Mouse (Mus musculus): ENCODE data around the gene Ccdc87. TPM values are rescaled to one million over a fixed set of nuclear protein-coding genes. Genes with fewer than 3 reads are reported as not detected.

The Ccdc87 gene
- polyA plus RNA-seq, 1 experiment from 2014 or later = not detected

GRCm38 (mm10) chr19:4833977-4834376, 5.2 kb upstream of the Ccdc87 start:
- no peak for ATAC-seq
- no peak overlapping the region for H3K27ac ChIP-seq (ENCODE audit: low read depth)
- 89% methylated on average over 8 of the region's 8 CpGs for WGBS (ENCODE audit: insufficient replicate concordance)

GRCm38 (mm10) chr19:4836096-4836495, 3.1 kb upstream of the Ccdc87 start:
- no peaks in the 10 kb centered on the region for H3K9me3 ChIP-seq (ENCODE audit: low read length)
- peaks cover 8% of the 10 kb centered on the region; the same call in 1 of the 2 replicates for H3K36me3 ChIP-seq (replicated peaks; ENCODE audit: insufficient read depth, low read length)
- no peak overlapping the region for H3K4me3 ChIP-seq (ENCODE audit: low read depth, low read length)
- ATAC-seq = peak; percentile 40
- H3K9ac ChIP-seq (replicated peaks) = peak overlapping the region; percentile 33
- TF ChIP-seq CTCF (IDR thresholded peaks at IDR 0.05; ENCODE audit: low read depth) (no peak), EP300 (IDR thresholded peaks at IDR 0.05; ENCODE audit: low read depth) (peak; percentile 71; the same call in 1 of the 2 replicates)
- DNase-seq = no peak
- H3K4me2 ChIP-seq (ENCODE audit: low read depth, low read length) = peak overlapping the region; percentile 40
- H3K27ac ChIP-seq (ENCODE audit: low read depth) = peak overlapping the region; percentile 89
- peaks cover 28% of the 10 kb centered on the region for H3K4me1 ChIP-seq (ENCODE audit: insufficient read depth)
- WGBS (ENCODE audit: insufficient replicate concordance) = 56% methylated on average over 2 of the region's 2 CpGs
- peaks cover 11% of the 10 kb centered on the region for H3K27me3 ChIP-seq (ENCODE audit: insufficient read depth, low read length)

More at GRCm38 (mm10) chr19:4833977-4834376, 5.2 kb upstream of the Ccdc87 start:
- H3K9me3 ChIP-seq (ENCODE audit: low read length) = no peaks in the 10 kb centered on the region
- H3K36me3 ChIP-seq (replicated peaks; ENCODE audit: insufficient read depth, low read length) = peaks cover 17% of the 10 kb centered on the region; the same call in 1 of the 2 replicates
- H3K4me3 ChIP-seq (ENCODE audit: low read depth, low read length) = no peak overlapping the region
- no peak for DNase-seq
- H3K4me1 ChIP-seq (ENCODE audit: insufficient read depth) = peaks cover 20% of the 10 kb centered on the region
- H3K4me2 ChIP-seq (ENCODE audit: low read depth, low read length) = no peak overlapping the region
- no peaks in the 10 kb centered on the region for H3K27me3 ChIP-seq (ENCODE audit: insufficient read depth, low read length)
- TF ChIP-seq CTCF (IDR thresholded peaks at IDR 0.05; ENCODE audit: low read depth) (no peak), EP300 (IDR thresholded peaks at IDR 0.05; ENCODE audit: low read depth) (no peak)
- no peak overlapping the region for H3K9ac ChIP-seq (replicated peaks)

GRCm38 (mm10) chr19:4837049-4837448, 2.1 kb upstream of the Ccdc87 start:
- TF ChIP-seq EP300 (IDR thresholded peaks at IDR 0.05; ENCODE audit: low read depth) (no peak), CTCF (IDR thresholded peaks at IDR 0.05; ENCODE audit: low read depth) (no peak)
- DNase-seq = no peak
- 85% methylated on average over 6 of the region's 6 CpGs for WGBS (ENCODE audit: insufficient replicate concordance)
- H3K4me3 ChIP-seq (ENCODE audit: low read depth, low read length) = no peak overlapping the region
- peaks cover 17% of the 10 kb centered on the region for H3K27me3 ChIP-seq (ENCODE audit: insufficient read depth, low read length)
- no peaks in the 10 kb centered on the region for H3K9me3 ChIP-seq (ENCODE audit: low read length)
- peak overlapping the region; percentile 89 for H3K27ac ChIP-seq (ENCODE audit: low read depth)
- ATAC-seq = no peak
- H3K4me1 ChIP-seq (ENCODE audit: insufficient read depth) = peaks cover 28% of the 10 kb centered on the region
- no peak overlapping the region for H3K9ac ChIP-seq (replicated peaks)
- H3K36me3 ChIP-seq (replicated peaks; ENCODE audit: insufficient read depth, low read length) = peaks cover 8% of the 10 kb centered on the region; the same call in 1 of the 2 replicates
- H3K4me2 ChIP-seq (ENCODE audit: low read depth, low read length) = peak overlapping the region; percentile 100; the same call in 1 of the 2 replicates

GRCm38 (mm10) chr19:4838526-4839140, 533 bp upstream of the Ccdc87 start:
- H3K4me3 ChIP-seq (ENCODE audit: low read depth, low read length) = peak overlapping the region; percentile 73
- DNase-seq (no peak), ATAC-seq (peak; percentile 28)
- peaks cover 28% of the 10 kb centered on the region for H3K4me1 ChIP-seq (ENCODE audit: insufficient read depth)
- peaks cover 17% of the 10 kb centered on the region for H3K27me3 ChIP-seq (ENCODE audit: insufficient read depth, low read length)
- H3K27ac ChIP-seq (ENCODE audit: low read depth) = peak overlapping the region; percentile 89
- TF ChIP-seq CTCF (IDR thresholded peaks at IDR 0.05; ENCODE audit: low read depth) (no peak), EP300 (IDR thresholded peaks at IDR 0.05; ENCODE audit: low read depth) (no peak)
- 0 out of 2 replicates have a peak, but pooled peaks cover 2% of the 10 kb centered on the region for H3K36me3 ChIP-seq (replicated peaks; ENCODE audit: insufficient read depth, low read length)
- H3K9me3 ChIP-seq (ENCODE audit: low read length) = no peaks in the 10 kb centered on the region
- WGBS (ENCODE audit: insufficient replicate concordance) = 28% methylated on average over 10 of the region's 10 CpGs
- H3K9ac ChIP-seq (replicated peaks) = peak overlapping the region; percentile 90
- H3K4me2 ChIP-seq (ENCODE audit: low read depth, low read length) = peak overlapping the region; percentile 100

- no peaks in the 10 kb centered on the region for H3K36me3 ChIP-seq (replicated peaks; ENCODE audit: insufficient read depth, low read length)
- TF ChIP-seq EP300 (IDR thresholded peaks at IDR 0.05; ENCODE audit: low read depth) = no peak
- peaks cover 17% of the 10 kb centered on the region for H3K27me3 ChIP-seq (ENCODE audit: insufficient read depth, low read length)
- H3K27ac ChIP-seq (ENCODE audit: low read depth) = no peak overlapping the region
- H3K4me3 ChIP-seq (ENCODE audit: low read depth, low read length) = no peak overlapping the region
- no peaks in the 10 kb centered on the region for H3K9me3 ChIP-seq (ENCODE audit: low read length)
- ATAC-seq (no peak), DNase-seq (no peak)
- peaks cover 21% of the 10 kb centered on the region for H3K4me1 ChIP-seq (ENCODE audit: insufficient read depth)
- H3K9ac ChIP-seq (replicated peaks) = no peak overlapping the region
- no peak overlapping the region for H3K4me2 ChIP-seq (ENCODE audit: low read depth, low read length)
- 67% methylated on average over 9 of the region's 9 CpGs for WGBS (ENCODE audit: insufficient replicate concordance)
These were observed 1.7 kb downstream of the Ccdc87 start for GRCm38 (mm10) chr19:4840848-4841247.

- WGBS (ENCODE audit: insufficient replicate concordance) = 54% methylated on average over 2 of the region's 2 CpGs
- Histone ChIP-seq H3K4me3 (ENCODE audit: low read depth, low read length) (no peak overlapping the region), H3K36me3 (replicated peaks; ENCODE audit: insufficient read depth, low read length) (no peaks in the 10 kb centered on the region), H3K4me2 (ENCODE audit: low read depth, low read length) (no peak overlapping the region), H3K27ac (ENCODE audit: low read depth) (no peak overlapping the region), H3K27me3 (ENCODE audit: insufficient read depth, low read length) (peaks cover 17% of the 10 kb centered on the region), H3K4me1 (ENCODE audit: insufficient read depth) (peaks cover 14% of the 10 kb centered on the region), H3K9ac (replicated peaks) (no peak overlapping the region), H3K9me3 (ENCODE audit: low read length) (no peaks in the 10 kb centered on the region)
- DNase-seq = no peak
- TF ChIP-seq EP300 (IDR thresholded peaks at IDR 0.05; ENCODE audit: low read depth) = no peak
- TF ChIP-seq CTCF (IDR thresholded peaks at IDR 0.05; ENCODE audit: low read depth) = no peak
- ATAC-seq = no peak
These were observed 3.4 kb downstream of the Ccdc87 start for GRCm38 (mm10) chr19:4842611-4843010.

Measured in liver, postnatal 0 days (tissue).